Mouse (Mus musculus) common myeloid progenitor, adult 5-6 weeks (primary cell): ENCODE data around the gene Sec1. TPM values are rescaled to one million over a fixed set of nuclear protein-coding genes. Genes with fewer than 3 reads are reported as not detected.

ENCODE experiments used
- total RNA-seq: library from RNA; stranded (forward); fragments of 200-1000, 187-1606 nt; gene quantifications from 2 replicates; pipeline ENCODE4 v1.2.3, GENCODE M21; 2017

Sec1 gene
- total RNA-seq, 1 experiment from 2014 or later: not detected

Other genes with a start within 250 kb of the Sec1 start
- 650 and 699 TPM in 2 replicates for gene Ftl1, start 234.5 kb downstream of the Sec1 start, total RNA-seq
- 34.0 and 35.6 TPM in 2 replicates for gene Bax, start 227.5 kb downstream of the Sec1 start, total RNA-seq
- gene Tulp2, start 212.5 kb downstream of the Sec1 start, total RNA-seq: not detected in 2 replicates
- not detected in 2 replicates for gene Gm45808, start 207.6 kb downstream of the Sec1 start, total RNA-seq
- 11.8 and 13.4 TPM in 2 replicates for gene Dhdh, start 205.6 kb downstream of the Sec1 start, total RNA-seq
- gene Nucb1, start 184.0 kb downstream of the Sec1 start, total RNA-seq: 296 and 342 TPM in 2 replicates
- gene Ppp1r15a, start 168.1 kb downstream of the Sec1 start, total RNA-seq: 122 and 193 TPM in 2 replicates
- gene Plekha4, start 168.1 kb downstream of the Sec1 start, total RNA-seq: not detected in 2 replicates
- not detected in 2 replicates for gene Hsd17b14, start 139.5 kb downstream of the Sec1 start, total RNA-seq
- gene Bcat2, start 124.2 kb downstream of the Sec1 start, total RNA-seq: 26.6 and 39.0 TPM in 2 replicates
- gene Fgf21, start 78.9 kb downstream of the Sec1 start, total RNA-seq: not detected in 2 replicates
- not detected in 2 replicates for gene Fut1, start 77.1 kb downstream of the Sec1 start, total RNA-seq
- 1.0 TPM in 1 of 2 replicates, not detected in the other for gene Izumo1, start 72.6 kb downstream of the Sec1 start, total RNA-seq
- gene Rasip1, start 66.9 kb downstream of the Sec1 start, total RNA-seq: not detected in 2 replicates
- under 0.01 TPM in 1 of 2 replicates, not detected in the other for gene Mamstr, start 54.4 kb downstream of the Sec1 start, total RNA-seq
- gene Fut2, start 28.0 kb downstream of the Sec1 start, total RNA-seq: not detected in 2 replicates
- not detected in 2 replicates for gene Ntn5, start 10.4 kb downstream of the Sec1 start, total RNA-seq
- gene Car11, start 5.4 kb upstream of the Sec1 start, total RNA-seq: not detected in 2 replicates
- 7.7 and 12.1 TPM in 2 replicates for gene Dbp, start 10.7 kb upstream of the Sec1 start, total RNA-seq
- gene Rpl18, start 21.1 kb upstream of the Sec1 start, total RNA-seq: 1,786 and 1,933 TPM in 2 replicates
- gene Sphk2, start 23.6 kb upstream of the Sec1 start, total RNA-seq: 8.2 and 9.5 TPM in 2 replicates
- gene Fam83e, start 26.8 kb upstream of the Sec1 start, total RNA-seq: 0.82 and 0.87 TPM in 2 replicates
- gene Spaca4, start 31.4 kb upstream of the Sec1 start, total RNA-seq: not detected in 2 replicates
- not detected in 2 replicates for gene Lmtk3, start 89.3 kb upstream of the Sec1 start, total RNA-seq
- 0.37 TPM in 1 of 2 replicates, not detected in the other for gene Sult2b1, start 90.3 kb upstream of the Sec1 start, total RNA-seq
- 29.2 and 43.8 TPM in 2 replicates for gene Cyth2, start 120.2 kb upstream of the Sec1 start, total RNA-seq
- not detected in 2 replicates for gene Kcnj14, start 130.4 kb upstream of the Sec1 start, total RNA-seq
- gene Grwd1, start 136.5 kb upstream of the Sec1 start, total RNA-seq: 26.9 and 27.6 TPM in 2 replicates
- 51.8 and 75.5 TPM in 2 replicates for gene Kdelr1, start 178.4 kb upstream of the Sec1 start, total RNA-seq
- gene Grin2d, start 184.0 kb upstream of the Sec1 start, total RNA-seq: 0.23 TPM in 1 of 2 replicates, not detected in the other
- gene Syngr4, start 202.3 kb upstream of the Sec1 start, total RNA-seq: 3.2 TPM in 1 of 2 replicates, not detected in the other
- gene Tmem143, start 202.5 kb upstream of the Sec1 start, total RNA-seq: 8.1 and 9.1 TPM in 2 replicates
- gene Emp3, start 227.0 kb upstream of the Sec1 start, total RNA-seq: 200 and 205 TPM in 2 replicates
- 3.2 and 5.4 TPM in 2 replicates for gene Ccdc114, start 229.7 kb upstream of the Sec1 start, total RNA-seq